Mouse (Mus musculus): Measurements from ENCODE around the gene Ms4a2. TPM values are rescaled to one million over a fixed set of nuclear protein-coding genes. Genes with fewer than 3 reads are reported as not detected.

Gene Ms4a2
- total RNA-seq, 2 experiments from 2014 or later = 0.26 TPM; not detected in 1

DNA sequence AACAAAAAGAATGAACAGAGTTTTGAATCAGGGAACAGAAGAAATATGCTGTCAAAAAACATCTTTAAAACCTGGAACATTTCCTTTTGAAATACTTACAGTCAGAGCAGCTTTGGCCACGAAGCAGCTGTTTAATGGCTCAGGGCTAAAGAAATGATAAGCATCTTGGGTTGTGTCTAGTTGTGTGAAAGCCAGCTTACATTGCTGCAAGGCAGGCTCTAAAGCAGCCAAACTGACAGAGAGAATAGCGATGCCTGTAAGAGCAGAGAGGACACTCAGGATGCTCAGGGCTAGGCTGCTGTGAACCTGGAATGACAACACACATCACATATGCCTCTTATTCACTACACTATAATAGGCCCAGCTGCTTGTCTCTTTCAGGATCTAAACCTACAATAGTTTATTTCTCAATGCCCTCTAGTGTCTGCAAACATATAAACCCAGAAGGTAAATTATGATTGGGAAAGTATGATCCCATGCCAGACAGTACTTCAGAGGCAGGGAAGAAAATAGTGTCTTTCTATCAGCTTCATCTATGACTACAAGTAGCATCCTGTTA lies 33.5 kb downstream of the Ms4a2 start:
- no peak for DNase-seq (ENCODE audit: low spot score)

DNA sequence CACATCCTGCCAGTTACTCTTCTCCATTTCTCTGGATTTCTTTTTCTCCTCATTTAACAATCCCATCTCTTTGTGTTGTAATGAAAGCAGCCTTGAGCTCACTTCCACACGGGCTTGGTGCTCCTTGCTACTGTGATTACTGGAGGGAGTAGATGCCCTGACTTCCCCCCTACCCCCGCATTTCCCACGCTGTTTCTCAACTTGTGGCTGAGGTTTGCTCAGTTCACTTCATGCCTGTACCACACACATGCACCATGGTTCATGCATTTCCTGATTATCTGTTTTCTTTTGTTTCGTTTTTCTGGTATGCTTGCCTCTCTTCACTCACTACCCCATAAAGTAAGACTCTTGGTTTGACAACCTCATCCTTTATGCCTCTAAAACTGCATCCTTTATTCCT lies 34.3 kb downstream of the Ms4a2 start:
- no peak for DNase-seq (ENCODE audit: low spot score)

DNA sequence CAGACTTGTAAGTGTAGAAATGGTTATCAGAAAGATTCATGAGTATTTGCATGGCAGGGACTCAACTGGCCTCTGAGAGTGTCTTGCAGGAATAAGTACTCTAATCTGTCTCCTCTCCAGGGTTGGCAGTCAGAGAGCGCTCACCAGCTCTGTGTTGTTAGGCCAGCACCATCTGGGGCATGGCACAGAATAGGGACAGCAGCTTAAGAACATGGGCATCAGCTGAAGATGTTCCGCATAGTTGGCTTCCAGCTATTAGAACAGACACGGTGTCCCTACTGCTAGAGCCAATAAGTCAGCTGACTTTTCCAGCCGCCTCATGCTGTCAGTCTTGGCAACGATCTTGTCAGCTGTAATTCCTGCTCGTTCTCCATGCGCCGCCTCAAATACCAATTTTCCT lies 48.6 kb downstream of the Ms4a2 start:
- no peak for DNase-seq (ENCODE audit: low spot score)

Other genes with a start within 250 kb of the Ms4a2 start
- gene Ms4a4a, start 248.2 kb downstream of the Ms4a2 start, total RNA-seq (2021) = 1 to 10 TPM; 1.9 TPM
- gene Ms4a4c, start 218.9 kb downstream of the Ms4a2 start, total RNA-seq (2021) = not detected
- gene Ms4a4b, start 180.2 kb downstream of the Ms4a2 start, total RNA-seq (2021) = not detected
- 1 to 10 TPM; 1.7 to 2.2 TPM for gene Ms4a6c, start 154.4 kb downstream of the Ms4a2 start, total RNA-seq (2021)
- gene Gm8369, start 137.8 kb downstream of the Ms4a2 start, total RNA-seq (2021) = not detected
- gene Ms4a6b, start 107.2 kb downstream of the Ms4a2 start, total RNA-seq (2021) = 1 to 10 TPM; 1.7 to 3.0 TPM
- 1 to 10 TPM; 2.5 to 3.6 TPM for gene Ms4a4d, start 86.9 kb downstream of the Ms4a2 start, total RNA-seq (2021)
- gene Ms4a6d, start 18.9 kb downstream of the Ms4a2 start, total RNA-seq (2021) = 1 to 10 TPM in 1 of 2 experiments, under 1 TPM in 1; 0.73 to 1.4 TPM
- not detected for gene Ms4a3, start 17.1 kb upstream of the Ms4a2 start, total RNA-seq (2021)
- gene Oosp2, start 36.8 kb upstream of the Ms4a2 start, total RNA-seq (2021) = not detected
- gene Oosp1, start 67.4 kb upstream of the Ms4a2 start, total RNA-seq (2021) = not detected
- not detected for gene Oosp3, start 73.3 kb upstream of the Ms4a2 start, total RNA-seq (2021)
- gene Gif, start 123.8 kb upstream of the Ms4a2 start, total RNA-seq (2021) = not detected
- gene Mrpl16, start 146.7 kb upstream of the Ms4a2 start, total RNA-seq (2021) = 10 to 100 TPM; 60.5 to 63.2 TPM
- gene Stx3, start 195.7 kb upstream of the Ms4a2 start, total RNA-seq (2021) = 1 to 10 TPM; 1.7 to 1.8 TPM
- gene Olfr1417, start 215.5 kb upstream of the Ms4a2 start, total RNA-seq (2021) = not detected
- gene Olfr1418, start 237.3 kb upstream of the Ms4a2 start, total RNA-seq (2021) = not detected

Measured in gastrocnemius, adult 18-20 months (tissue).